Mouse (Mus musculus): ENCODE data around the gene Aspscr1.

Gene Aspscr1

GRCm38 (mm10) chr11:120744121-120744701 lies 71.4 kb downstream of the Aspscr1 start:
- no peak for DNase-seq

GRCm38 (mm10) chr11:120747974-120748373 lies 75.2 kb downstream of the Aspscr1 start:
- DNase-seq: no peak

GRCm38 (mm10) chr11:120749430-120749829 lies 76.7 kb downstream of the Aspscr1 start:
- DNase-seq: no peak

- no peak for DNase-seq
Measured at GRCm38 (mm10) chr11:120751606-120752005, 78.8 kb downstream of the Aspscr1 start.
